Mouse (Mus musculus) induced T-regulatory cell, adult 2 months (primary cell): ENCODE measurements at regions not wholly inside any gene's neighbourhood (a gene's known extent, or its start where the extent isn't known, plus 50 kb on each side); places are given as distances from the start of the nearest gene placed in this dataset.
"Not testable (repeated sequence)": the region's sequence is repeated elsewhere in the genome, so short reads cannot be mapped to it uniquely, and the experiment has no call there.

Experiments
- DNase-seq: peaks from one replicate; pipeline ENCODE4 v3.0.0-alpha.2; 2012; ENCODE audit warnings: low read depth

- no peak for DNase-seq
These were observed 288.0 kb downstream of the Sfmbt2 start for GRCm38 (mm10) chr2:10658317-10658716.

DNA sequence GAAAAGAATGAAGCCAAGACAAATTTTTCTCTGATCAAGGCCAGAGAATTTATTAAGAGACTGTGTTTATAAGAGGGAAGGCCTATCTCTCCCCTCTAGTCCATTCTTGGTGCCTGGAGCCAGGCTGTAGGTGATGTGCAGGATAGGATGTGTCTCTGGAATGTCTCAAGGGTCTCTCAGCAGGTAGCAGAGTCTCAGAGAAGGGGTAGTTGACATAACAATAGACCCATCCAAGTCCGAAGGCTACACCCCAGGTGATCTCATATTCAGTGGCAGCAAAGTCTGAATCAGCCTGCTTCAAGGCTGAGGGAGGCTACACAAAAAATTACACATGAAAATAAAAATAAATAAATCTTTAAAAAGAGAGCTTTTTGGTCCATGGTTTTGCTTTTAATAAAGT, 297.6 kb downstream of the Sfmbt2 start:
- not testable (repeated sequence) for DNase-seq

GRCm38 (mm10) chr2:10670423-10671298, 300.4 kb downstream of the Sfmbt2 start:
- DNase-seq = no peak

DNA sequence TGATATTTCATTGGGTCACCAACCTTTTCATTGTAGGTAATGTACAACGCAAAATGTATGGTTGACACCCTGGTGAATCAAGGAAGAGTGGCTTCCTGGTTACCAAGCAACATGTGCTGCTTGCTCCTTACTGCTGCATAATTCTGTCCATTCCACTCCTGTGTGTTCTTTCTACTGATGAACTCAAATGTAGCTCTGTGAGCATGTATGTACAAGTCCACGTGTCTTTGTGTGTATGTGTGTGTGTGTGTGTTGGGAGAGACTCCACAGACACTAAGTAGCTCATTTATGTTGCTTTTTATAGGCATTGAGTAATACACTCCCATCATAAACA, 301.0 kb downstream of the Sfmbt2 start:
- DNase-seq = no peak

GRCm38 (mm10) chr2:10672196-10672595, 301.9 kb downstream of the Sfmbt2 start:
- no peak for DNase-seq

DNA sequence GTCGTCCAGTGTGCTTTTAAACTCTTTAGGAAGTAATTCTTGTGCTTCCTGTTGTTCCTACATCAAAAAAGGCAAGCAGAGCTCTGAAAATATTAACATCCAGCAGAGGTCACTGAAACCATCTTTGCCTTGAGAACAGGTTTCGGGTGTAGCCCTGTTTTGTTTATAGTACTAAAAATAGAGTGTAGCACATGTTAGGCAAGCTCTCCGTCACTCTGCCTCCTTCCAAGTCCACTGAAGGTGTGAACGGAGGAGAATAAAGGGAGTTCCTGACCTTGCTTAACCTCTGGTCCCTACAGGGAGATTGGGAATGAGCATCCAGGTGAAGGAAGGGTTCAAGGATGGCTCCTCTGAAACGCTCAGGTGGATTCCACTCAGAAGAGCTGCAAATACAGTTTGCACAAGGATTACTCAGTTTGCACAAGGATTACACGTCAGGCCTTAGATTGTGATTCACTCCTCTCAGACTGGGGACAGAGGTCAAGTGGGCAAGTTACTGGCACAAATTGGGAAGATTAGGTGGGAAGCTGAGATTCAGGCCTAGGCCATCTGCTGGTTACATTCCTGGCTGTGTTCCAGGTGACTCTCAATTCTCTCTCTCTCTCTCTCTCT, 304.5 kb downstream of the Sfmbt2 start:
- no peak for DNase-seq

- no peak for DNase-seq
These were observed 331.1 kb downstream of the Sfmbt2 start for GRCm38 (mm10) chr2:10701459-10701858.

- DNase-seq = no peak
These were observed 348.1 kb downstream of the Sfmbt2 start for GRCm38 (mm10) chr2:10718366-10718765.

DNA sequence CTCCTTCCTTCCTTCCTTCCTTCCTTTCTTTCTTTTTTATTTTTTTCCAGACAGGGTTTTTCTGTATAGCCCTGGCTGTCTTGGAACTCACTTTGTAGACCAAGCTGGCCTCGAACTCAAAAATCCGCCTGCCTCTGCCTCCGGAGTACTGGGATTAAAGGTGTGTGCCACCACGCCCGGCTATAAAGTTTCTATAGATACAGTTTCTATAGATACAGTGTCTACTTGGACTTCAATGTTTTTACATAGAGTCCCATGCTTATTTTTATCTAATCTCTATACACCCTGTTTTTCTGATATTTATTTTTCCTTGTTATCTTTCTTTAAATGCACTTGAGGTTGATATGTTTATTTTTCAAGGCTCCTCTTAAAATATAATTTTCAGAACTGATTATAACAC, 364.0 kb downstream of the Sfmbt2 start:
- DNase-seq = not testable (repeated sequence)

GRCm38 (mm10) chr2:10736696-10737457, 366.6 kb downstream of the Sfmbt2 start:
- no peak for DNase-seq

DNA sequence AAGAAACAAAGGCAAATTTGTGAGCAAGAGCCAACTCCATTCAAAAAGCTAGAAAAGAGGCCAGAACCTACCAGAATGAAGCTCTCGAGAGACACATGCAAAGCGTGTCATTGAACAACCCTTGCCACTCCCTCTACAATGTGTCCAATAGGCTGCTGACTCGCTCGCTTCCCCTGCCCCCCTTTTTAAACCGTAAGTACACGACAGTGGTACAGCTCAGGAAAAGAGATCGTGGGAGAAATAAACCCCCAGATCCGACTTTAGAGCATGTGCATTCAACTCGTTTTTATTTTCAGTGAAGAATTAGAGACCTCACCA, 367.1 kb downstream of the Sfmbt2 start:
- DNase-seq = no peak

- DNase-seq = no peak
These were observed 374.8 kb downstream of the Sfmbt2 start for GRCm38 (mm10) chr2:10745127-10745526.

DNA sequence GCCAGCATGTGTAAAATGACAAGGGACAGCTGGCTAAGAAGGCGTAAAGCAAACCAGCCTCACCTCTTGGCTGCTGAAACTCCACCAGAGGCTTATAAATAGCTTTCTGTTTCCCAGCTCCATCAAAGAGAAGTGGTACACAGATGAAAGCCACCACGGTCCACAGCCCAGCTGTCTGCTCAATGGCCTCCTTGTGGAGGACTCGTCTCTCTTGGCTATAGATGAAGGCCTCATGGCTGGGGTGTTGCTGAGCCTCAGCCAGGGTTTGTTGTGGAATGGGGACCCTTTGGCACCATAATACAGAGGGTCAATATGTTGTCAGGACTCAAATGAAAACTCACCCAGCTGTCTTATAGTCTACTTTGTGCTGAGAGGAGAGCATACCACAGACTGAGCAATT, 385.1 kb downstream of the Sfmbt2 start:
- no peak for DNase-seq

DNA sequence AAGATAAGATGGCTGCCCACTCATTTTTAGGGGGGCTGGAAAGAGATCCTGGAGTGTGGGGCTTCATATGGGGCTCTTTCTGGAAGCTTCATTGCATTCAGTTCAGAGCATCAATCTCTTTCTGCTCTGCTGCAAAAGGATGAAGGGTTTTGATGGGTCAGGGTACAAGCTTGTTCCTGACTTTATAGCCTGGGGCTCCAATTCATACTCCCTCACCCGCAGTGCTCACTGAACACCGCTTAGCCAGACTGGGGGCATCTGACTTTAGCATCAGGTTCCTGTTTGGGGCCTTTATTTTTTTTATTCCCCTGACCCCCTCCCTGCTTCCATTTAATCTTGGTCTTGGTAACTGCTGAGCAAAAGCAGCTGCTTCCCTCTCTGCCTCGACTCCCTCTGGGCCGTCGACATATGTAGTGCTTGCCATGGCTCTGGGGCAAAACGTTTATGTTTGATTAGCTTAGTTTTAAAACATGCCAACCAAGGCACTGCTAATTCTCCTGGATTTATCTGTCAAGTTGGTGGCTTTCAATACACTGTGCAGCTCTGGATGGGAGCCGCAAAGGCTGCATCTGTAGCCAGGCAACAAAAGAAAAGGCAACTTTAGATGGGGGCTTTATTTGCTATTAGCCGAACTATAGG, 387.0 kb downstream of the Sfmbt2 start:
- no peak for DNase-seq

DNA sequence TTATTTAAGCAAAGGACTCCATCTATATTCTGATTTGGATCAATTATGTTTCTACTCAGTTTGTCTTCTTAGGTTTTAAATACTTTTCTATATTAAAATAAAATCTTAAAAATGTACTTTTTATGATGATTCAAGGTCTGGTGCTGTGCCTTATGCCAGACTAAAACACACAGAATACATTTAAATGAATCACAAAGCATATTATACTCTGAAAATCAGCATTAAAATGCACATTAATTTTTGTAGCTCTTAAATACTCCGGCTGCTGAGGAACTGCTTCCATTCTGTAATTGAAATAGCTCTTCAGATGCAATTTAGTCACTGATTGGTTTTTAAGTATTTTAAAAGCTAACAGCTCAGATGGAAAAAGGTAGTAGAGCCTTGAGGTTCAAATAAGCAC, 387.6 kb downstream of the Sfmbt2 start:
- no peak for DNase-seq

DNA sequence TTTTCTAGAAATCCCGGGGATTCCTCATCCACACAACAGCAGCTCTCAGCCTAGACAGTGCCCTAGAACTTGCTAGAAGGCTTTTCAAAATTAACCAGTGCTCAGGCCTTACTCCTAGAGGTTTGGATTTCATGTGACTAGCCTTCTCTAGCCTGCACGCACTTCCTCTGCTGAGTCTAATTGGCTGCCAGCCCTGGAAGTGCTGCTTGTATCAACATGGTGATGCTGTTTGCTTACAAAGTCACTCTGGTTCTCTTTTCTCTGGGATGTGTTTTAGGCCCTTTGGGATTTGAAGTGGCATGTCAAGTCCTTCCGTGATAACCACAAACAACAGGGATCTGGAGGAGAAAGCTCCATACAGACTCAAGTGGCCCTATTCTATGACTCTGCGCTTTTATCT, 391.9 kb downstream of the Sfmbt2 start:
- no peak for DNase-seq

DNA sequence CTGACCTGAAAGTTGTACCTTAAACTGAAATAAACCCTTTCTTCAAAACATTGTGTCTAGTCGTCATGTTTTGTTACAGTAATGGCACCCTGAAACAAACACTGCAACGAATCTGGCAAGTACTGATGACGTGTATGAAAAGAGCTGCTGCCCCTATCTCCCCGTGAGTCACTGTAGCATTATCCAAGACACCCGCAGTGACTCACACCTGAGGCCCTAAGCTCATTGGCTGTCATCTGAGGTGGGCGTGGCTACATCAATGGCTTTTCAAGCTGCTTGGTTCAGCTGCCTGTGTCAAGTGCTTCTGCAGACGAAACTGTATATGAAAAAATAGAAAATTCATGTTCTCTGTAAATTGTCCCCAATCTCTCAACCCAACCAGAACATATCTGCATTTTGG, 388.8 kb upstream of the Prkcq start:
- peak; percentile 2 for DNase-seq

DNA sequence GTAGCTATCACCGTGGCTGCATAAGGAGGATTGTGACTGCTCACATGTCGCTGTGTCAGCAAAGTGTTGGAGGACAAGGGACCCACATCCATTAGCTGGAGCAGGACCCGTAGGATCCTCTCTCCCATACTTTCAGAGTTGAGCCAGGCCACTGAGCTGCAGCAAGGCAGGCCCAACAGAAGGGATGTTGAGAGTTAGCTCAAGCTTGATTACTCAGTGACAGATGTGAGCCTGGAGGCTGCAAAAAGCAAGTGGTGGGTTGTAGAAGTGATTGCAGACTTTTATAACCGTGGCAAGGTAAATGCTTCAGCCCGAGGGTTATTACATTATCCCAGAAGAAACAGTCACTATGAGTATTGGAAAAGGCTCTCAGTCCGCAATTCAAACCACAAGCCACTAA, 388.3 kb upstream of the Prkcq start:
- DNase-seq = no peak

DNA sequence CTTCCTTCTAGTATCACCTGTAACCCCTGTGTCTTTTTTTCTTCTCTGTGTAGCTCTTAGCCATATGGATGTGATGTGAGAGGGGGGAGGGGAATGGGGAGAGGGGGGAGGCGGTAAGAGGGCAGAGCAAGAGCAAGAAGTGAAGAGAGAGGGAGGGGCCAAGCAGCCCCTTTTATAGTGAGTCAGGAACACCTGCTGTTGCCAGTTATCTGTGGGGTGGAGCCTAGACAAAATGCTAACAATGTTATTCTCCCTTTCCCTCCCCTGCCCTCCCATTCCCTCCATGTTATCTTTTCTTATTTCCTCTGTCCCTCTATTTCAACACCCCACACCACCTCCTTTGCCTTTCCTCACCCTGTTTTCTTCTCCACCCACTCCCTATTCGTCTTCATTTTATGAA, 387.6 kb upstream of the Prkcq start:
- no peak for DNase-seq

DNA sequence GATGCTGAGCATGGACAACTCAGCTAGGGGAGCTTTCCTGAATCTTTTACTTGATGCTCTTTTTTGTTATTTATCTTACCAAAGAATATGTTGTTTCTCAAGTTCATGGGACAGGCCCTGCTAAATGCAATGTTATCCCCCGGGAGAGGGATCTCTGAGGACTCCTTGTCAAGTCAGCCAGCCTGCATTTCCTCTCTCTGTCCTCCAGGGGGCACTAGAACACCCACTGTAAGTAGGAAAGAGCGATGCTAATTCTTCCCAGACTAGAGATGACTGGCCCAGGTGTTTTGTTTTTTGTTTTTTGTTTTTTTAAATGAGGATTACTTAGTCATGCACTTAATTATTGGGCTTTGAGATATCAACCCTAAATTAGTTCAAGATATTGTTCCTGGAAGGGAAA, 386.8 kb upstream of the Prkcq start:
- peak; percentile 75 for DNase-seq

GRCm38 (mm10) chr2:10788509-10788908, 383.4 kb upstream of the Prkcq start:
- no peak for DNase-seq

- no peak for DNase-seq
These were observed 380.7 kb upstream of the Prkcq start for GRCm38 (mm10) chr2:10791233-10791632.

GRCm38 (mm10) chr2:10816374-10816773, 355.5 kb upstream of the Prkcq start:
- peak; percentile 30 for DNase-seq
